Mouse (Mus musculus): ENCODE results near the gene Noto.
A peak's percentile ranks its signal among the peaks of the same experiment; 100 is the strongest.

- TF ChIP-seq POLR2A (IDR thresholded peaks at IDR 0.05; ENCODE audit: low read depth, low read length): peak; percentile 97
- TF ChIP-seq CTCF (IDR thresholded peaks at IDR 0.05; ENCODE audit: borderline replicate concordance, insufficient read depth, low read length): no peak
Measured at GRCm38 (mm10) chr6:85451664-85452410, 28.2 kb downstream of the Noto start, which contains the start of gene Pradc1.
